Mouse (Mus musculus) heart, postnatal 0 days (tissue): ENCODE measurements around the gene Flrt1.

Experiments
- CTCF ChIP-seq: IDR thresholded peaks from 2 replicates; pipeline ENCODE4 v1.5.1; 2016; ENCODE audit warnings: antibody characterized with exemption, control low read depth, low read depth
- EP300 ChIP-seq: IDR thresholded peaks from 2 replicates; pipeline ENCODE4 v1.6.1; 2016; ENCODE audit warnings: antibody characterized with exemption, low read depth

- TF ChIP-seq CTCF (no peak), EP300 (no peak)
These were observed 49.1 kb downstream of the Flrt1 start, which contains the start of gene Macrod1 for GRCm38 (mm10) chr19:7056248-7057087.
